Mouse (Mus musculus) erythroid progenitor cell, adult 5-6 weeks (primary cell): ENCODE data around the gene Ankrd44. TPM values are rescaled to one million over a fixed set of nuclear protein-coding genes. Genes with fewer than 3 reads are reported as not detected.

Source experiments
- ATAC-seq: replicated peaks from 2 replicates; pipeline ENCODE4 v1.8.0; 2016; ENCODE audit warnings: moderate number of reproducible peaks, mild to moderate bottlenecking, moderate TSS enrichment, inconsistent platforms; ENCODE audit not compliant: poor library complexity, low FRiP score, severe bottlenecking
- total RNA-seq, 2 experiments: library from RNA; stranded (forward) in 1 of 2; stranded (reverse) in 1 of 2; fragments of 150-400 nt in 1 of 2; fragments of 186-747, 209-891 nt in 1 of 2; gene quantifications; 2 replicates each; pipeline versions ENCODE4 v1.2.3 to v1.2.4; 2015 to 2017; ENCODE audit warnings: low replicate concordance in 2 of 2

Ankrd44 gene
- total RNA-seq, 2 experiments from 2014 or later = 13.4 to 47.4 TPM

GRCm38 (mm10) chr1:54788337-54788736 lies 137.8 kb downstream of the Ankrd44 start:
- ATAC-seq = no peak

GRCm38 (mm10) chr1:54778151-54778550 lies 148.0 kb downstream of the Ankrd44 start:
- ATAC-seq = no peak

- ATAC-seq = no peak
These were observed 149.1 kb downstream of the Ankrd44 start for GRCm38 (mm10) chr1:54777104-54777503.

GRCm38 (mm10) chr1:54776116-54776515 lies 150.1 kb downstream of the Ankrd44 start:
- ATAC-seq = no peak

GRCm38 (mm10) chr1:54772843-54773242 lies 153.3 kb downstream of the Ankrd44 start:
- ATAC-seq = no peak

GRCm38 (mm10) chr1:54771471-54771870 lies 154.7 kb downstream of the Ankrd44 start:
- ATAC-seq = no peak

GRCm38 (mm10) chr1:54767221-54767620 lies 159.0 kb downstream of the Ankrd44 start:
- no peak for ATAC-seq

- no peak for ATAC-seq
These were observed 160.5 kb downstream of the Ankrd44 start for GRCm38 (mm10) chr1:54765632-54766238.

GRCm38 (mm10) chr1:54762216-54762807 lies 163.9 kb downstream of the Ankrd44 start:
- no peak for ATAC-seq

GRCm38 (mm10) chr1:54759841-54760240 lies 166.3 kb downstream of the Ankrd44 start:
- ATAC-seq = no peak

GRCm38 (mm10) chr1:54757291-54757690 lies 168.9 kb downstream of the Ankrd44 start:
- ATAC-seq = no peak

- ATAC-seq = no peak
These were observed 170.4 kb downstream of the Ankrd44 start for GRCm38 (mm10) chr1:54755690-54756365.

GRCm38 (mm10) chr1:54749961-54750360 lies 176.2 kb downstream of the Ankrd44 start:
- ATAC-seq = no peak

- ATAC-seq = no peak
These were observed 176.7 kb downstream of the Ankrd44 start for GRCm38 (mm10) chr1:54749516-54749915.

- no peak for ATAC-seq
These were observed 178.3 kb downstream of the Ankrd44 start for GRCm38 (mm10) chr1:54747785-54748420.

- ATAC-seq = no peak
These were observed 180.5 kb downstream of the Ankrd44 start for GRCm38 (mm10) chr1:54745666-54746065.

- ATAC-seq = no peak
These were observed 182.0 kb downstream of the Ankrd44 start for GRCm38 (mm10) chr1:54744171-54744570.

GRCm38 (mm10) chr1:54743072-54743471 lies 183.1 kb downstream of the Ankrd44 start:
- ATAC-seq = no peak

- ATAC-seq = no peak
These were observed 185.3 kb downstream of the Ankrd44 start for GRCm38 (mm10) chr1:54740936-54741335.

- no peak for ATAC-seq
These were observed 188.7 kb downstream of the Ankrd44 start for GRCm38 (mm10) chr1:54737472-54737871.
